Mouse (Mus musculus) heart, adult 8-10 months (tissue): Measurements from ENCODE around the gene Tmtc2. TPM values are rescaled to one million over a fixed set of nuclear protein-coding genes. Genes with fewer than 3 reads are reported as not detected.
A peak's percentile ranks its signal among the peaks of the same experiment; 100 is the strongest.

Experiments used
- DNase-seq: peaks from one replicate; pipeline ENCODE4 v3.0.0; 2022; ENCODE audit warnings: low spot score
- total RNA-seq, 4 experiments: library from RNA; stranded (reverse); gene quantifications; 2 replicates each; pipeline ENCODE4 v1.2.4; 2022

Gene Tmtc2
- total RNA-seq, 4 experiments from 2014 or later, result 3.4 to 6.5 (median 4.2) TPM

DNA sequence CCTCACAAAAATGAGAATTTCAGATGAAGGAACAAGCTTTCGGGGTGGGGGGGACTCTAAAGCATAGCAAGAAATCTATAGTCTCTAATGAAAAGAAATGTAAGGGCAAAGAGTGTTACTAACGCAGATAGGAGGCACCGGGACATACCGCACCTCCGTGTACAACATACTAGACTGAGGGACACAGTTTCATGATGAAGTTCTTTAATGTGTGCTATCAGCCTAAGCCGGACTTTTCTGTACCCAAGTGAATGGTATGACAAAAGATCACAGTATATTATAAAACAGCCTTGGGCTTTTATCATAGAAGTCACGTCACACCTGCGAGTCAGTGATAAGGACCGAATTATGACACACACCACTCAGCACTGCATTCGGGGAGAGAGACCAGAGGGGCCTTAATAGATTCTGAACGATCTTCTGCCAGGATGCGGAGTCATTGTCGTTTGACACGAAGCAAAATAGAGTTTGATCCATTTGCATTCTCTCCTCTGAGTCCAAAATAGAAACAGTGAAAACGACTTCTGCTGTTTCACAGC is 156.3 kb downstream of the Tmtc2 start:
- no peak for DNase-seq

DNA sequence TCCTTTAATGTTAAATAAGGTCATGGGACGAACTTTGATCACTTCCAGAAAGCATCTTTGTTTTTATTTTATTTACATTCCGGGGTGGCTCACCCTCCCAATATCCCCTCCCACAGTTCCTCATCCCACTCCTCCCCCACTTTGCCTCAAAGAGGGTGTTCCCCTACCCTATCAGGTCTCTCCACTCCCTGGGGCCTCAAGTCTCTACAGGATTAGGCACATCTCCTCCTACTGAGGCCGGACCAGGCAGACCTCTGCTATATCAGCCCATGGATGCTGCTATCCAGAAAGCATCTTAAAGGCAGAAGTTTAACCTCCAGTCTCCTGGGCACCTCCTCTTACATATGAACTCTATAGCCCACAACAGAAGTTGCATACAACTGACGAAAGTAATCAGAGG is 157.7 kb downstream of the Tmtc2 start:
- no peak for DNase-seq

DNA sequence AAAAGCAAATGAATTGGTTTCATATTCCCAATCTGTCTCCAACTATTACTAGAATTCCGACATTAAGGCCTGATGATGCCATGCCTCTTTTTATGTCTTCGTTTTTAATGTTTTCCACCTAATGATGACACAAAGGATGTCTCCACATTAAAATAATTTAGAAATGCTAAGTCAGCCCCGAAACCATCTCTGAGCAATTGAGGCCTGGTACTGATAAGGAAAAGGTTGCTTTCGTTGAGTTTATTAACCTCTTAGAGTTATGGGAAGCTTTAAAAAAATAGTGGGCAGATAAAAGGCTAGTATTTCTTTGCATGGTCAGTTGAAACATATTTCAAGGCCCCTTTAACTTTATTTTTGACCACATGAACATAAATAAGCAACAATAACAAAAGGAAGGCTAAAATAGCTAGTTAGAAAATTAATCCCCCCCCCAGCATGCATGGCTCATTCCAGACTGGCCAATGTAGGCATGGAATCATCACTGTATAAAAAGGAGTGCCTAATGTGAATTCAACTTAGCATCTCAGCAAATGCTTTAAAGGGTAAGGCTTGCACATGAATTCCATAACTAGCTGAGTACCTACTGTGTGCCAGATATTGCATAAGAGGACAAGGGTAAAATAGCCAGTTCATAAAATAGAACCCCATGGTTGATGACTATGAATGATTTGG is 168.3 kb downstream of the Tmtc2 start:
- no peak for DNase-seq

DNA sequence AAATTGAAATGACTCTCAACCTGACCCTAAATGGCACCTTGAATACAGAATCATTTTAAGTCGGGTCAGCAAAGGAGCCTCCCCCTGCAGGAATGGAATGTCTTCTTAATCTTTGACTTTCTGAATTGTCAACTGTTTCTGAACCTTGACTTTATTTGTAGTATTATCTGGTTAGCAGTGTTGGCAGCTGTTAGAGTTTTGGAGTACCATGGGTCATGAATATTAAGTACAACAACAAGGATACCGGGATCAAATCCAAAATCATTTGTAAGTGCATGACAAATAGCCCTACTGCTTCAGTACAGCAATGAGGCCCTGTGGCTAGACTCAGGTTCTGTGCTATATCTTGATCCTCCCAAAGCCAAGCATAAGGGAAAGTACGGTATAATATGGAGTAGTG is 170.3 kb downstream of the Tmtc2 start:
- no peak for DNase-seq

DNA sequence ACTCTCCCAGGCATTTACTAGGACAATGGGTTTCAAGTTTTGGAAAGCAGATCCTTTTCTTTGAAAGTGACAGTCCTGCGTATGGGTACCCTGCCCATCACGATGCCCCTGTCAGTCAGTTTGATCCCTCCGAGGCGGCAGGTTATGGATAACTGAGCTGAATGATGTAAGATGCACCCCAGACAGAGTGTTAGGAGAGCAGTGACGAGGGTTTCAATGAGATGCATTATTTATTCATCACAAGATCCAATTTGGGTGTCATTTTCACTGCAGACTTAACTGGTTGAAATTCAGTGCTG is 171.8 kb downstream of the Tmtc2 start:
- no peak for DNase-seq

DNA sequence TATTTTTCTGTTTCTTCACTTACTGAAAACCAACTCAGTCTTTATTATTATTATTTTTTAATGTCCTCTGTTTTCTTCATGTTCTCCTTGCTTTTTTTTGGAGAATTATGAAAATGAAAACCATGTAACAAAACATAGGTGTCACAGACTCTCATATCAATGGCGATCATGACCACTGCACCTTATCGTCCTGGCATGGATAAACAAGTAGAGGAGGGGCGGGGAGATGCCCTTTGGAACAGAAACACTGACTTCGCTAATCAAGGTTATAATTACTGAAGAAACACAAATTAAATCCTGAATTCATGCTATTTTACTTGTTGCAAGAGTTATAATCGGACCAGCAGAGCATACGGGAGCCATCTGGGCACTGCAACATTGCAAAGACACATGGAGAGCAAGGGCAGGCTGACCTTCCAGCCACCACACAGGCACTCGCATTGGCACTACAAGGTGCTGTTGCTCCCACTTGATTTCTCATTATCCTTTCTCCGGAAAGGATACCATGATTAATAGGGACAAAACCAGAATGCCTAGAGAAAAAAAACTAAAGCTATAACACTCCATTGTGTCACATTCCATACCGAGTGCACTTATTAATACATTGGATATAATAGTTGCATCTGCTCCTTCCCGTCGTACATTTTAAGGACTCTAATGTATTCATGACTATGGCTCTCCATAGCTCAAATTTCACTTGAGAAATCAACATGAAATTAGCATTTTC is 172.3 kb downstream of the Tmtc2 start:
- DNase-seq, result no peak

DNA sequence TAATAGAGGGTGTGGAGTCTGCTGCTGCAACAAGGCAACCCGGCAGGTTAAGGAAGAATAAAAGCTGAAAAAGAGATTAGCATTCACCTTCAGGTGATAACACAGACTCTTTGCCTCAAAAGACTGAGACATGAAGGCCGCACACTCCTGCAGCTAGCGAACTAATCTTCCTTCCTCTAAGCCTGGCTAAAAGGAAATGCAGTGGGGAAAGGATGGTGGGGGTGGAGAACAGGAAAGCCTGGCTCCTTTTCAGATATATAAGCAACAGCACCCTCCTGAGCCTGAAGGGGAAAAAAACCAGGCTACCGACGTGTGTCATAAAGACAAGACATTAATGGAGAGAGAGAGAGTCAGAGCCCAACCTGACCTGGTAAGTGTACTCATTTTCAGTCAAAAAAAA is 174.9 kb downstream of the Tmtc2 start:
- no peak for DNase-seq

DNA sequence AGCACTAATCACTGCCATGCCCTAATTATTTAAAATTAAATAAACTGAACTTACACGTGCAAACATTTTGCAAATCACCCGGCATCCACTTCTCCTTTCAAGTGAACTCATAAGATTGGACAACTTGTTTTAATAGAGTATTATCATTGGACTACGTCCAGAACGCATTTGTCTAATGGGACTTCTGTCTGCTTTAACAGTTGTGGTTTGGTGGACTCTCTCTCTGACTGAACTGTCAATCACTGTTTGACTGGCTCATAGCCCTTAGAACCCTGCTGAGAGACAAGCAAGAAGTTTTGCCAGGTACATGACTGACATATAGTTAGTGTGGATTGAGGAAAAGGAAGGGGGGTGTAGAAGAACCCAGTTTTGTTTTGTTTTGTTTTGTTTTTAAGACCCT is 190.2 kb downstream of the Tmtc2 start:
- no peak for DNase-seq

DNA sequence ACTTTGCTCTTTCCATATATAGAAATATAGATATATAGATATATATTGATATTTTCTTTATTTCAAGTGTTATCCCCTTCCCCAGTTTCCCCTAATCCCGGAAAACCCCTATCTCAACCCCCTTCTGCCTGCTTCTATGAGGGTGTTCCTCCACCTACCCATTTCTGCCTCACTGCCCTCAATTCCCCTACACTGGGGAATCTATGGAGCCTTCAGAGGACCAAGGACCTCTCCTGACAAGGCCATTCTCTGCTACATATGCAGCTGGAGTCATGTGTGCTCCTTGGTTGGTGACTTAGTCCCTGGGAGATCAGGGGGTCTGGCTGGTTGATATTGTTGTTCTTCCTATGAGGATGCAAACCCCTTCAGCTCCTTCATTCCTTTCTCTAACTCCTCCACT is 192.5 kb downstream of the Tmtc2 start:
- no peak for DNase-seq

DNA sequence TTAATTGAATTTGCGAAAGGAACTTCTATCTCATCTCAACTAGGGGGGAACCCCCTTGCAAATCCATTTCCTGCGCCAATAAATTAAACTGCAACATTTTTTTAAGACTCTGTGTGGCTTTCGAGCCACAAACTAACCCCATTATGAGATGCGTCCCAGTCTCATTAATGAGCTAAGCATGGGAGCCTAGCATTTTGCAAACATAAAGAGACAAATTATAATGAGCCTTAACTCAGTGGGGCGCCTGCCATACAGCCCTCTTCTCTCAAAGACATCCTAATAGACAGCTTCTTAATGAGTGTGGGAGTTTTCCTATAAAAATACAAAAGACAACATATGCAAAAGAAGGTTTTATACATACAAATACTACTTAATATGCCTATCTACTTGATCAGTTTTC is 193.0 kb downstream of the Tmtc2 start:
- DNase-seq, result no peak

DNA sequence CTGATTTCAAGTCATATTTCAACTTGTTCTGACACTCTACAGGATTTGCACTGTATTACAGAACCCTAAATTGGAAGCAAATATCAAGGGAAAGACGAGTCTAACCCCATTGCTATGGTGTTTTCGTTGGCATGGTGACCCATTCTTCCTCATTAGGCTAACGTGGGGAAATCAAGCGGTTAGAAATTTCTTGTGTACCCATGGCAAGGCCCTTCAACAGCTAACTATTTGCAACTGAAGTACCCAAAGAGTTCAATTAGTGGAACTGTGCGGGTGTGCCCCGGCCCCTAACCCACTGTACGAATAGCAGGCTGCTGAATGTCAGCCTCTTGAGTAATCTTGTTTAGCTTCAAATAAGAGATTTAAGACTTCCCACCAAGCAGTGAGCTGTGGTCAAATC is 193.7 kb downstream of the Tmtc2 start:
- DNase-seq, result no peak

DNA sequence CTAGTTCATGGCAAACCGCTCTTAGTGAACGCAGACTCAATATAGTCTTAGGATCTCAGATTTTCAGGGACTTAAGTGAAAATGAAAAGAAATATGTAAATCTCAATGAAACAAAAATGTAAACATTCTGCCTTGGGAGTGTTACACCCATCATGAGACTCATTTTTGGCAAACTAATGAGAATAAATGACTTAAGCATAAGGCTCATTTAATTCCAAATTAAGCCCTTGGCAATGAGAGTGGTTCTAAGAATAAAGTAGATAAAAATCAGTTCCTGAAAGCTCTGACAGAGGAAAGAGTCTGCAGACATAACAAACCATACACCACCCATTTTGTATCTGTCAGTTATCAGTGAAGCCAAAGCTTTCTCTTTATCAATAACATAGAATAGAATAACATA is 196.5 kb downstream of the Tmtc2 start:
- peak; percentile 17 for DNase-seq

DNA sequence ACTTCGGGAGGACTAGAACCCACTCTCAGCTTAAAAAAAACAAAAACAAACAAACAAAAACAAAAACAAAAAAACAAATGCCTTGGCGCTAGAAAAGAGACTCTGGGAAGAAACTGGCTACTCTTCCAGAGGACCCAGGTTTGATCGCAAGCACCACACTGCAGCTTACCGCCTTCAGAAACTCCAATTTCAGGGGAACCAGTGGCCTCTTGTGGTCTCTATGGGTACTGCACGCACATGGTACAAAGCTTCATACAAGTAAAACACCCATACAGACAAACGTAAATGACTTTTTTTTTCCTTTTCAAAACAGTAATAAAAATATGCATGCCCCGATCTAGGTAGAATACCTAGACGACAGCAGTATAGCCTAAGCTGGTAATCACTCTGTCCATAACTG is 201.0 kb downstream of the Tmtc2 start:
- DNase-seq, result no peak

DNA sequence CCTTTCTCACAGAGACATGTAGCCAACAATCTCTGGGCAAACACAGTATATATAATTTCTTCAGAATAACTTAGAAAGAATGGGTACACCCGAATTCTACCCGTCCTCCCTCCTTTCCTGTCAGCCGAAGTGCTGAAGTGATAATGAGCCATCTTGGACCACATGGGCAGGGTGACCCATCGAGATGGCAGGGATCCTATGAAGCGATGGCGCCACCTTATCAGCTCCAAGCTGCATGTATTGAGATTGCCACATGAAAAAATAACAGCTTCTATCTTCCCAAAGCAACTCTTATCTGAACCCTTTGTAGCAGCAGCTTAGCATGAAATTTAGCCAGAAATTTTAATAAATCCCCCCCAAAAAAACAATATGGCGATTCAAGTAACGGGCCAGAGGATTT is 206.0 kb downstream of the Tmtc2 start:
- DNase-seq, result no peak

DNA sequence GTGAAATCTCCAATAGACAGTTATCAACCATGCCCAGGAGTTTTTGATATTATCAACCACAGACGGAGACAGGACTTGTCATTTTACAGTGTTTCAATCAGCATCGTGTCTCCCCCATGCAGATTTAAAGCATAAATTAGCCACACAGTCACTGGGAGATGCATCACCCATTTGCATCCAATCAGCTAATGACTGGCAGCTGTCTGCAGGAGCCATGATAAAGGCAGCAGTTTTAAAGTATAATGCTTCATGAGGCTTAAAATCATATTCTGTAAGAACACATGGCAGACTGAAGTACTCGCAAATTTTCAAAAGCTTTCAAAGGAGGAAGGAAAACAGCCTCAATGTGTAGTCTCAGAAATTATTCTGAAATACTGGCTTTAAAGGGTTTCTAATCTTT is 209.8 kb downstream of the Tmtc2 start:
- no peak for DNase-seq

DNA sequence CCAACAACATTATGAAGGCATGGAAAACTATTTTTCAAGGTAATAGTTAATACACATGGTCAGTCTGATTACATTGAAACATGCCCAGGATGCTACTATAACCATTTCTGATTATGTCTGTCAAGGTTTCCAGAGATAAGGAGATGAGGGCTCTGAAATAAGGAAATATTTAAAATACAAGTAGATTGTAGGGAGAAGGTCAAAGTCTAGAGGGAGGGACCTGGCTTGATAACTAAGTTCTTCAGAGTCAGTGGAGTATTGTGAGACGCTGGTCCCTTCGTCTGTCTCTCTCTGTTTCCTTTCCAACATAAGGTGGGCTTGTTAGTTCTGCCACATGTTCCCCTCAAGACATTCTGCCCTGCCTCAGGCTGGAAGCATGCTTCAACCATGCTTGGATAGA is 223.9 kb downstream of the Tmtc2 start:
- no peak for DNase-seq

DNA sequence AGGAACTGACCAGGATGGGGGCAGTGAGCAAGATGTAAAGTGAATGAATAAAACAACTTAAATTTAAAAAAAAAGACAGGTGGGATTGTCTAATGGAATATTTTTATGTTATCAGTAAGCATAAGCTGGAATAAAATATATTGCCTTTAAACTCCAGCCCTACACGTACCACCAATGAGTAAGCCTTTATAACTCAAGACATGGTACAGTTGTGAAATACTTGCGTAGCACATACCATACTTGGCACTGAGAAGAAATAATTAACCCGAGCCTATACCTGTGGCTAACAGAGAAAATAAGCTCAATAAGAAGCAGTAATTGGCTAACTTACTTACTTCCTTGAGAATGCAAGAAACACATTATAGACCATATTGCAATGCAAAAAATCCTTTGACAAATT is 228.3 kb downstream of the Tmtc2 start:
- no peak for DNase-seq

DNA sequence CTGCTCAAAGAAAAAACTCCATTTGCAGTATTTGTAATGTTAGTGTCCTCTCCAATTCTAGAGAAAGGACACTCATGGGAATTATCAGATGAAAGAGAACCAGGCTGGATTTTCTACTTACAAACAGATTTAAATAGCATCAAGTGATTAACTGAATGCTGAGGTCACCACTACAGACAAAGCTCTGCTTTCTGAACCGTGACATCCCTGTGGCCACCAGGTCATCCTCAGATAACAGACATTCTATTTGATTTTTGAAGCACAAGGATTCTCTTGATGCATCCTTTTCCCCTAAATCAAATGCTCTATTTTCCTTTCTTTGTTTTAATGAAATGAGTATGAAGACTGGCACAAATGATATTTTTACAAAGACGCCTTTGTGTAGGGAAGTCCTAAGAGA is 241.4 kb downstream of the Tmtc2 start:
- no peak for DNase-seq

DNA sequence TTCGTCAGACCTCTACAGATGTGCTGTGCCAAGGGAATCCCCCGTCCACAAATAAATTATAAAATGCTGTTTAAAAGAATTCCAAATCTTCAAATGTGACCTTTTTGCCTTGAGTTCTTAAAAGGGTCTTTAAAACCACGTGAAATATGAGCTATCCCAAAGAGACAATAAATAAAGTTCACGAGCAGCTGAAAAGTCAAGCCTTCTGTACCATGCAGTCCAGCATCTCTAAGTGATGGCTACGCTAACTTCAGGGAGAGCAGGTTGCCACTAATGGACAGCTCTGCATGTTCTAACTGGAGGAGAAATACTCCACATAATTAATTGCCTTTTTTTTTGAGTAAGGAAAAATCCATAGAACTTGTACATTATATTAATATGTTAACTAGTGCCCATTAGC is 243.9 kb downstream of the Tmtc2 start:
- DNase-seq, result no peak

DNA sequence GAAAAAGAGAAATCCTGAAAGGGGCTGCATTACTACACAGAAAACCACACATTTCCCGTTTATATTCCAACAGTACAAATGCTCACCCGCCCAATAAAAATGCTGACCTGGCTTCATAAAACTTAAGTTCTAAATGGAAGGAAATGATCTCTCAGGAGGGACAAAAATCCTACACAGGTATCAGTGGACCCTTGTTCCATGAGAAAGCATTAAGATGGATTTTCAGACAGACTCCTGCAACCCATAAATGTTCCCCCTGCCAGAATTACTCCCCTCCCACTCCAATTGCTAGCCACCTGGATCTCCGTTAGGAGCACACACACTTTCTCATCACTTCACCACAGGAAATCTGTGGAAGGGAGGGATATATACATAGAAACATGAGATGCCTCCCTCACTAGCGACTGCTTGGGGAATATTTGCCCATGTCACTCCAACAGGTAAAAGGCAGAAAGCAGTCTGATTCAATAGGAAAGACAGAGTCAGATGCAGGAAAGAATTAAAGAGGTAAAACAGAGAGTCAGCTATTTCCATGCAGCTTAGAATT is 250.5 kb downstream of the Tmtc2 start:
- DNase-seq, result no peak

DNA sequence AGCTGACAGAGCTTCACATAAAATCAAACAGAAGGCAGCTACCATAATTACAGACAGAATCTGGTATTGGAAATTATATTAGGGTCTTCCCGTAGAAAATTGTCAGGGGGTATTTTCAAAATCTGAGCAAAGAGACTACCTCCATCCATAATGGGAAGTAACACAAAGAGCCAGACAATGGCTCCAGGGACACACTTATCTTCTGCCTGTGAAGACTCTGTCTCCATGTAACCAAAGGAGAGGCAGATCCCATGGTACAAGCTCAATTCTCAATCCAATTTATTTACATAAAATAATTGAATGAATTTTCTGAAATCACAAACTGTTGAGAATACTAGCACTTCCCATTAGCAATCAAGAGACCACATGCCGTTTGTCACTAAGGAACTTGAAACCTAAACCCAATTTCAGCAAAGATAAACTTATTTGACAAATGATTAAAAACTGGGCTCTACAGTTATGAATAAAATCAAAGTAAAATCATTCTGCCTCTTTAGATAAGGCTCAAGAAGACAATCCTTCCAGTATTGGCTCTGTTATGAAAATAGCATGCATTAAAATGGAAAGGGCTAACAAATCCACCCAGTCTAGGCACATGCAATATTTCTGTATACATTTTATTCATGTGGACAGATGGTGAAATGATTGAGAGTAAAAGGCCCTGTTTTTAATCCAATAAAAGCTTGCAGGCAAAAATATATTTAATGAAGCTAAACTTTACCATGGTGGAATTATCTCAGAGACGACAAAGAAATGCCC is 254.8 kb downstream of the Tmtc2 start:
- DNase-seq, result no peak

DNA sequence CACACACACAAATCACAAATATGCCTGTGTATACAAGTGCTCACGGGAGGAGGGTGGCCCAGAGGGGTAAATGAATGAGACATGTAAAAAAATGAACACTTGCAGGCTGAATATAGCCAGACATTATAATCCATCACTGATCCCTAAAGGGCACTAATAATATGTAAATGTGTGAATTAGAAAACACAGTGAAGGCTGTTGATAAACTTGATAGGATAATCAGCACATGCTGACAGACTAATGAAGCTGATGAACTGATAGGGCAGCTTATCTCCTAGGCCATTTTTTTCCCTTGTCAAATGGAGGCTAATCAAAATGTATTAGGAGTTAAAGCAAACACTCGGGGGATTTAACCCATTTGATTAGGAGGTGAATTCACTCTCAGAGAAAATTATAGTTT is 255.4 kb downstream of the Tmtc2 start:
- DNase-seq, result no peak

DNA sequence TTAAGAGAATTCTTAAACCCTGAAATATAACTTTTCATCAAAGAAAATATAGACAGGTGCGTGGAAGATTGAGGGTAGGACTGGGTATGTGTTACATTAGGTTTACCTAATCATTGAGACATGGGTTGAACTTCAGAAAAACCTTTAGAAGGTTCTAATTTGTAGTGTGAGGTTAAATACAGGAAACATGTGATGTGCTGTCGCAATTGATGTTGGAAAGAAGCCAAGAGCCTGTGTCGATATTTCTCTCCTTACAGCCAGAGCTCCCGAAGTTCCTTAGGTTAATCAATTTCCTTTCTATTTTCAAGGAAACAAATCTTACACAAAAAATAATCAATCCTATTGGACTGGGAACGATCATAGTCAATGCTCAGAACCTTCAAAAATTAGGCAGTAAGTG is 261.3 kb downstream of the Tmtc2 start:
- DNase-seq, result no peak
